Mouse (Mus musculus) brain, adult 2 months (tissue): ENCODE measurements around the gene Gm5475.
"Not testable (repeated sequence)": the region's sequence is repeated elsewhere in the genome, so short reads cannot be mapped to it uniquely, and the experiment has no call there.

ENCODE experiments used
- DNase-seq: peaks from one replicate; pipeline ENCODE4 v3.0.0; 2011; ENCODE audit warnings: low read depth, low spot score

Gene Gm5475

GRCm38 (mm10) chr15:100421758-100422197 is at the start of gene Gm5475:
Gene Gm5475, plus strand, starts transcription at chr15:100422147.
- DNase-seq = not testable (repeated sequence)

- peak; percentile 85 for DNase-seq
These were observed 46.9 kb upstream of the Gm5475 start for GRCm38 (mm10) chr15:100375066-100375465.

GRCm38 (mm10) chr15:100377847-100378505 is 44.0 kb upstream of the Gm5475 start:
- not testable (repeated sequence) for DNase-seq

- no peak for DNase-seq
These were observed 42.3 kb upstream of the Gm5475 start for GRCm38 (mm10) chr15:100379658-100380057.

- DNase-seq = no peak
These were observed 41.8 kb upstream of the Gm5475 start for GRCm38 (mm10) chr15:100380104-100380503.

GRCm38 (mm10) chr15:100385705-100386104 is 36.2 kb upstream of the Gm5475 start:
- no peak for DNase-seq

- no peak for DNase-seq
These were observed 34.3 kb upstream of the Gm5475 start for GRCm38 (mm10) chr15:100387544-100388223.

- no peak for DNase-seq
These were observed 33.6 kb upstream of the Gm5475 start for GRCm38 (mm10) chr15:100388224-100388835.

GRCm38 (mm10) chr15:100388886-100389285 is 33.1 kb upstream of the Gm5475 start:
- DNase-seq = no peak

- DNase-seq = no peak
These were observed 30.9 kb upstream of the Gm5475 start for GRCm38 (mm10) chr15:100391066-100391465.

GRCm38 (mm10) chr15:100391599-100391998 is 30.3 kb upstream of the Gm5475 start:
- DNase-seq = no peak

GRCm38 (mm10) chr15:100393016-100393415 is 28.9 kb upstream of the Gm5475 start:
- DNase-seq = no peak

GRCm38 (mm10) chr15:100395561-100395960 is 26.4 kb upstream of the Gm5475 start:
- DNase-seq = no peak

GRCm38 (mm10) chr15:100400592-100401250 is 21.2 kb upstream of the Gm5475 start:
- no peak for DNase-seq

- no peak for DNase-seq
These were observed 20.1 kb upstream of the Gm5475 start for GRCm38 (mm10) chr15:100401811-100402210.

- no peak for DNase-seq
These were observed 19.6 kb upstream of the Gm5475 start for GRCm38 (mm10) chr15:100402347-100402746.

GRCm38 (mm10) chr15:100402798-100403197 is 19.1 kb upstream of the Gm5475 start:
- no peak for DNase-seq

- no peak for DNase-seq
These were observed 18.5 kb upstream of the Gm5475 start for GRCm38 (mm10) chr15:100403318-100404000.

GRCm38 (mm10) chr15:100406088-100406487 is 15.9 kb upstream of the Gm5475 start:
- DNase-seq = no peak

GRCm38 (mm10) chr15:100410918-100411672 is 10.9 kb upstream of the Gm5475 start:
- no peak for DNase-seq

GRCm38 (mm10) chr15:100411731-100412130 is 10.2 kb upstream of the Gm5475 start:
- DNase-seq = no peak
